Mouse (Mus musculus) T-helper 1 cell (primary cell): ENCODE data around the gene Prpf6.

Experiments used
- in situ Hi-C: fragments of 300-600 bp; cut with MboI, MseI; formaldehyde crosslinking; loops from one replicate; pipeline ENCODE4 v1.15.1; 2025; ENCODE audit warnings: high pct_unique_total_duplicates

The Prpf6 gene

DNA sequence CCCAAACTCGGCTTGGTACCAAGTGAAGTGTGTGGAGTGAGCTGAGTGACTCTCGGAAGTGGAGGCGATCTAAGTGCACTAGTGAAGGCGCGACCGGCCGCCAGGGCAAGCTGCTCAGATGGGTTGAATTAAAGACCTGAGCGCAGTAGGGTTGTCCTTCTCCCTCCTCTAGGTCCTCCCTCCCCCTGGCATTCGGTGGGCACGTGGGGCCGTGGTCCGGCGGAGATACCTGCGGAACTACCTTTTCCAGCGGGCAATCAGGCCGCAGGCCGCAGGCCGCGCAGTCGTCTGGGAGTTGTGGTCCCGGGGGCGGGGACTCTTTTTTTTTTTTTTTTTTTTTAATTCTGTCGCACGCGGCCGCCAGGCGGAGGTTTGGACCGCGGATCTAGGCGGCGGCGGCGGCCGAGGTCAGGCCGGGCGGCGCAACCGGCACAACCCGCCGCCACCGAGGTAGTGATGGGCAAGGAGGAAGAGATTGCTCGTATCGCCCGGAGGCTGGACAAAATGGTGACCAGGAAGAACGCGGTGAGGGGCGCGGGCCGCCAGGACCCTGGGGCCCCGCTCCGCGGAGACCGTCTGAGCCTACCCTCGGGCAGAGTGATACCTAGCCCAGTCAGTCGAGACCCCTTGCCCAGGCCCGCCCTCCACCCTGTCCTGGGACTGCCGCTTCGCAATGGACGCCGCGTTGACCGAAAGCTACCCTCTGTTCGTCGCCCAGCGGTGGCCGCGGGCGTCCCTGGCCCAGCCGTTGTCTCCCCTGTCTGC lies 88.5 kb downstream of the Prpf6 start, which contains the start of gene Tcea2:
Gene Tcea2 (plus strand): TSS at position 360 of the 765 bp plus-strand sequence.
- in situ Hi-C loops = no loop called here

DNA sequence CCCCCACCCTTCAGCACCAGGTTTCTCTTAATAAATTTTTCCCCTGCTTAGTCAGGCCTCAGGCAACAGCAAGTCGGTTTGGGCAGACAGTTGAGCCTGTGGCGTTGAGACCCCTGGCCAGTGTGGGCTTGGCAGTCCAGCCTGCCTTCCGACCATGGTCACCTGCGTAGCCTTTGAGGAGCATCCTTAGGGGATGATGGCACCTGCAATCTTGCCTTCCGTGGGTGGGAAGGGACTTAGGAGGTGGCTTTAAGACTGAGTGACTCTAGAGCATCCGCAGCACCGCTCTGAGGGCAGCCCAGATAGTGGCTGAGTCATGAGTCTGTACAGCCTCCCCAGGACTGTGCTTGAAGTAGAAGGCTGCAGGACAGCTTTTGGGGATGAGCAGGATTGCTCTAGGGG lies 89.0 kb downstream of the Prpf6 start:
- in situ Hi-C loops = no loop called here

DNA sequence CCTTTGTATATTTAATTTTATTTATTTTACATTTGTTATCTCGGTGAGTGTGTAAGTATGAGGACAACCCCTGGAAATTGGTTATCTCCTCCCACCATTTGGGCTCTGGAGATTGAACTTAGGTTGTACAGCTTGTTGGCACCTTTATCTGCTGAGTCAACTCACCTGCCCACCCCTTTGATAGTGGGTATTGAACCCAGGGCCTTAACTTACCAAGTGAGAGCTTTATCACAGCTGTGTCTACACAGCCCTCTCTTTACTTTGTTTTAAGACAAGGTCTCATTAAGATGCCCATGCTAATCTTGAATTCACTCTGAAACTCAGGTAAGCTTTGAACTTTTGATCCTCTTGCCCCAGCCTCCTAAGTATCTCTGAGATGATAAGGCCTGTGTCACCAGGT lies 90.3 kb downstream of the Prpf6 start:
- in situ Hi-C loops = no loop called here

DNA sequence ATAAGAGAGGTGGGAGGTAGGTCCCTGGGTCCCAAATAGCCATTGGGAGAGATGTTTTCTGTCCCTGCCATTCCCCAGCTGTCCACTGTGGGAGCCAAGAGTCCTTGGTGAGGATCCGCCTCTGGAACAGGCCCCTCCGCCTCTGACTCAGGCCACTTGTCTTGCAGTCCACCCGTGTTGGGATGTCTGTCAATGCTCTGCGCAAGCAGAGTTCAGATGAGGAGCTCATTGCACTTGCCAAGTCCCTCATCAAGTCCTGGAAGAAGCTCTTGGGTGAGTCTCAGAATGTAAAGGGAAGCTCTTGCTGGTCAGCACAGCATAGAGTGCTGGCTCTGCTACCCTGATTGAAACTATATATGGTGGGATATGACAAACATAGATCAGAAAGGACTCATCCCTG lies 91.7 kb downstream of the Prpf6 start:
- in situ Hi-C loops = no loop called here

DNA sequence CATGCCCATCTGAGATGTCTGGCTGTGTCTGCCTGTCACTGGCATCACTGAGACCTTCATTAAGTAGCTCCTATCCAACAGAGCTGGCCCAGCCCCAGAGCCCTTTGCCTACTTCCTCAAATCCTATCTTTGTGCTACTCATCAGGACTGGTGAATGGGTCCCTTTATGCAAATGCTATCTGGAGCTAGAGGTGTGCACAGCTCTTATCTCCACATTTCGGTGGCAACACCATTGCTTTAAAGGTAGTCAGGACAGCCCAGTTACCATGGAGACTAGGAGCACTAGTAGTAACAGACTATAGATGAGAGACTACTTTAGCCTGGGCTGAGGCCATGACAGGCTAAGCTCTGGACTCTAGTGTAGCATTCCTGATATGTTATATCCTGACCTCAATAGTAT lies 93.0 kb downstream of the Prpf6 start:
- in situ Hi-C loops = no loop called here

DNA sequence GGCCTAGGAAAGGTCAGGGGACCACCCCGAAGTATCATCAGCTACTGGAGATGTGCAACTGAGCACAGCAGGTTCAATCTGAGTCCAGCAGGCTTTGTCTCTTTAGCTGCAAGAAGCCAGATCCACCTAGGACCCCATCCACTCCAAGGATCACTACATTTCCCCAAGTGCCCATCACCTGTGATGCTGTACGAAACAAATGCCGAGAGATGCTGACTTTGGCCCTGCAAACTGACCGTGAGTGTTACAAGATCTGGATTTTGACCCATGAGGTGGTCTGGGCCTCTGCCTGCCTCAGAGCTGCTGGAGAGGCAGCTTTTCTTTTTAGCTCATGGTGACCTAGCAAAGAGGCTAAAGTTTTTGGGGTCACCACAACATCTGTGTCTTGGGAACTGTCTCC lies 94.0 kb downstream of the Prpf6 start:
- in situ Hi-C loops = no loop called here

DNA sequence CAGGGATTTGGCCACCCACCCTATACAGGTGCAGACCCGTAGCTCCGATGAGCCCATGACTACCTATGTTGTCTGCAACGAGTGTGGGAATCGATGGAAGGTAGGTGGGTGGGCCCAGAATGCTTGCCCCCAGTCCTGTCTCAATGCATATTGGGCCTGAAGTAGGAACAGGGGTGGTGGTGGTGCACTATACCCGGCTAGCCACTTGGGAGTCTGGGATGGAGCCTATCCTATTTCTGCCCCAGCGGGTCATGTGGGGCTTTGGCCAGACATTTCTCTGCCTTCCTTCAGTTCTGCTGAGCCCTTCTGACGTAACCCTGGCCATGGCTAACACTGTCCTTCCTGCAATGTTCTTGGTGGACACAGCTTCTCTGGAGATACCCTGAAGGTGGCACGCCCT lies 95.9 kb downstream of the Prpf6 start:
- in situ Hi-C loops = no loop called here

DNA sequence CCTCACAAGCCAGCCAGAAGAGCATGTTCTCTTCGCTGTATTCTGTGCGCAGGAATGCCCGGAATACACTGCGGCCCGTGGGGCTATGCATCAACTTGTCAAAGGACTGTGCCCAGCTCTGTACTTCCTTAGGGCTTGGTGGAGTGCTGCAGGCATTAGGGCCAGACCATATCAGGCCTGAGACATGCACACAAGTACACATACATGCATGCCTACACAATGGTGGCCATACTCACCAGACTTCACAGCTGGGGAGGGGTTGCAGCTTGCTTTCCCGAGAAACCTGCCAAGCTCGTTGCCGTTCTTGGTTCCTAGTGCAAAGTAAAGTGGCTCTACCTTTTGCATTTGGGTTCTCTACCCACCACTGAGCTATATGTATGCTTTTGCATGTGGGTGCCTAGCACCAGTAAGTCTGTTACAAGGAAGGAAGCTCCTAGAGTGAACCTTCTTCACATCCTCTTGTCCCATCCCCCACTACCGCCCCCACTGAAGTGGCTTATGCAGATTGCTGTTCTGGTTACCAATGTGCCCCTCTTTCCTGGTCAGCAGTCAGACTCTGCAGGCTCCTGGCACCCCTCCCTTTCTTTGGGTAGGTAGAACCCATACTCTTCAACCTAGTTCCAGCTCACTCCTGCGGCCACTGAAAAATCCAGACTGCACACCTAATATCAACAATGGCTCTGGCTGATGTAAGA lies 97.9 kb downstream of the Prpf6 start:
- in situ Hi-C loops = loop anchor here (5.0 kb wide), 1 partner anchor 47 kb away; no protein-coding TSS in a partner anchor

DNA sequence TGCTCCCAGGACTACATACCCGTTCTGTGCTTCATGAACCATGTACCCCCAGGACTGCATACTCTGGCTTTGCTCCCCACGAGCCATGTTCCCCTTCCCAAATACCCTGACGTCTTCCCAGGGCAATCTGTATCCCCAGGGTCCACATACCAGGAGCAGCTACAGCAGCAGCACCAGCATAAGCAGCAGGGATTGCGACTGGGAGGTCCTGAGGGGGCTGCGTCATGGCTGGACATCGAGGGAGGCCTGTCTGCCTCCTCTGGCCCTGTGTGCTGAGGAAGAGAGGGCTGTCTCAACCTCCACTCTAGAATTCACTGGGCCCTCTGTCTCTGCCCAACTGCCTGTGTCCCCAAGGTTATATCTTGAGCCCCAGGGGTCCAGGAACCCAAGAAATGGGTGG lies 99.4 kb downstream of the Prpf6 start:
- in situ Hi-C loops = loop anchor here (5.0 kb wide), 1 partner anchor 49 kb away; no protein-coding TSS in a partner anchor

DNA sequence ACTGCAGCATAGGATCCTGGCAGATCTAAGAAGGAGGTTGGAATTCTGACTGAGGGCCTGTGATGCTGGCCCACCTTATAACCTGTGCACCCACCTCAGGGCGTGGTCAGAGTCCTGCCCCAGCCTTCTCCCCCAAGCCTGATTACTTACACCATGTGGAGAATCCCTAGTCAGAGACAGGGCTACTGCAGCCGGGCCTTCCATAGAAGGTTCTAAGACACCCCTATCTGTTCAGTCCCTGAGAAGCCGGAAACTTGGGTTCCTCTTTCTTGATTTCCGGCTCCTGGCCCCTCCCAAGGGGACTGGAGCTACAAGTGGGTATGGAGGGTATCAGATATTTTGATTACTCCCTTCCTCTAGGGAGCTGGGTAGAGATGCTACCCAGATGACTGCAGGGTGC lies 99.9 kb downstream of the Prpf6 start:
- in situ Hi-C loops = loop anchor here (5.0 kb wide), 1 partner anchor 49 kb away; no protein-coding TSS in a partner anchor

DNA sequence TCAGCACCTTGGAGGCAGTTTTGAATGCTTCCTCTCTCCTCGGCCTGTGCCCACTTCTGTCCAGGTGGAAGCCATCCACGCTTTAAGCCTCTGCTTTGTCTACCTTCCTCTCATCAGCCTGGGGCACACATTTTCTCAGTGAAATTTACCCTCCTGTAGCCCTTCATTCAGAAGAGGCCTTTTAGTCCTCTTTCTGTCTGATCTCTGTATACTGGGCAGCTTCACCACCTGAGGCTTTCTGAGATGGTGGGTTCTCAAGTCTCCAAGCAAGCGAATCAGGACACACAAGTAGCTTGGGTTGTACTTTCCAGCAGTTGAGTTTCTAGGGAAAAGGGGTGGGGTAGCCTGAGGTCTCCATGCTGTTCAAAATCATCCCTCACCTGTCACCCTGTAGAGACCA lies 100.6 kb downstream of the Prpf6 start:
- in situ Hi-C loops = loop anchor here (5.0 kb wide), 1 partner anchor 50 kb away; no protein-coding TSS in a partner anchor

DNA sequence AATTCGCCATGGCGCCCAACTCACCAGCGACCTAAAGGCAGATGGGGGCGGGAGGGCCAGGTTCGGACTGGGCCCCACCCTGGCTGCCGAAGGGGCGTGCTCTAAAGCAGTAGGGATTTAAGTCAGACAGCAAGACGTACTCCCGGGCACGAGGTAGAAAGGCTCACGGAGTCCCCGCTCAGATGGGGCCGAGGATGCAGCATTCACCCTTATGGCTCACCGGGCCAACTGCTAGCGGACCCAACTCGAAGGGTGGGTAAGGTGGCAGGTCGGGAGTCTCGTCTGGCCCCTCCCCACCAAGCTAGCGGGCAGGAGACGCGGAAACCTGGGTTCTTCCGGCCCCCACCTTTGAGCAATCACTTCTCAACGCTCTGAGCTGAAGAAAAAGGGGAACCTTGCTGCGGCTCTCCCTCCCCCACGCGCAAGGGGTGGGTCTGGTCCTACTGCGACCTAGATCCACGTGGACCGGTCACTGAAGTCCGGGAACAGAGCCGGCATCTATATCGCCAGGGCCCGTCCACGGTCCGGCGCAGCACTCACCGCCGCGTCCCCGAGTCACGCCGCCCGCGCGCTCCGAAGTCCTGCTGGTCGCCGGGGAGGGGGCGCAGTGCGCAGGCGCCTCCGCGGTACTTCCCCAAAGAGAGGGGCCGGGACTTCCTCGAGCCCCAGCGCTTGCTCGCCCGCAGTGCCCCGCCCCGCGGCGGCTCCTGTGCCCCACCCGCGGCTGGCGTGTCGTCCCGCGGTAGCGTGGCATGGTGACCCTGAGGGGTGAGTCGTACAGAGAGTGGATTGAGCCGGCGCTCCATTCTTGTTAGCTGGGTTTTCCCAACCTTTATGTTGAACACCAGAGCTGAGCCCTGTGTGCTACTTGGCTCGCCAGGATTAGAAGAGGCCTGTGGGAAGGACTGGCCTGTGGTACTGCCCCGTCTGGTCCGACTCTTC lies 101.9 kb downstream of the Prpf6 start, which contains the start of gene Rgs19:
Gene Rgs19 (minus strand): TSS at position 639 of the 942 bp plus-strand sequence.
- in situ Hi-C loops = loop anchor here (5.0 kb wide), 1 partner anchor 51 kb away; no protein-coding TSS in a partner anchor

DNA sequence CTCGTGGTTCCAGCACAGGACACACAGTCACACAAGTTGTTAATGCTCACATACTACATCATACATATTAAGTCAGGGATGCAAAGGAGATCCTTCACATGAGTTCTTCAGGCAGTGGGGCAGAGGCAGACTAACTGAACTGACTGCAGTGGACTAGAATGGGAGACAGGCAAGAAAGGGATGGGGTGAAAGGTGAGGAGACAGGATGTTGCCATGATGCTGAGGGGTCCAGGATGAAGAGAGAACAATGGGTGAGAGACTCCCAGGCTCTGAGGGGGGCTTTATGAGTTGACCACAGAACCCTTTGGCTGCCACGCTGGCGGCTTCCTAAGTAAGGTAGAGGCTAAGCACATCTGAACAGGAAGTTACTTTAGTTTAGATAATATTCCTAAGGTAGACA lies 102.9 kb downstream of the Prpf6 start:
- in situ Hi-C loops = loop anchor here (5.0 kb wide), 1 partner anchor 52 kb away; no protein-coding TSS in a partner anchor

DNA sequence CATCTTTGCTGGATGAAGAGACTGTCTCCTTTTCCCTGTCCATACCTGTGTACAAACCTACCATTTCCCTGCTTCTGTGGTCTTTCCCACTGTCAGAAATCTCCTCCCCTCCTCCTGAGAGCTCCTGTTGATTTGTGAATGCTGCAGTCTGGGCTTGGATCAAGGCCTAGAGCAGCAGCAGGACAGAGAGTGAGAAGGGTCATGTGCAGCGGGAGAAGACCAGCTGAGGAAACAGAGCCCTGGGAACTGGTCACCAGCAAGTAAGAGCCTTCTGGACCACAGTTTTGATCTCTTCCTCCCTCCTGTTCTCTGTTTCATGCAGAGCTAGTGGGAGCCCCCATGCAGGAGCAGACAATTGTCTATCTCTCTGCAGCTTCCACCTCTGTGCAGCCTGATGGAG lies 104.1 kb downstream of the Prpf6 start:
- in situ Hi-C loops = no loop called here

DNA sequence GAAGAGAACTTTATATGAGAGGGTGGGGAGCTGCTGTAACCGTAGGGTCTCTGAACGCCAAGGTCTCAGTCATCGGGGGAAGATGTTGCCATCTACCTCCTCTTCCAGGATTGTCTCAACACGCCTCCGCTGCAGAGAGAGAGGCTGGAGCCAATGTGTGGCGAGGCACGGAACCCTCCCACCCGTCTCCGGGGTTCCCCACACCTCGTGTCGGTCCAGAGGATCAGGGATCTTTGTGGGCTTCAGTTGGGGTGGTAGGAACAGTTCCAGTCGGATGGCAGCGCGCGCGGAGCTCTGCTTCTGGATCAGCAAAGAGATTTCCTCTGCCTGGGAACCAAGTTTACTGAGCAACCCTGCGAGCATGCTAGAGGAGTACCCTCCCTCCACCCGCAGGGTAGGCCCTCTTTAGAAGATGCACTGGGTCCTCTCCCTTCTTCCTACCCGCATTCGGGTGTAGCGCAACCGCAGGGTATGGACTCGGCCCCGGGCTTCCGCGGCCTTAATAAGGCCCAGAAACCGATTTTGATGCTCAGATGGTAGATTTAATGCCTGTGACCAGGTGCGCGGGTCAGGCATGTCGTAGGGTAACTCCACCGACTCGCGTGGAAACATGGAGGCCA lies 105.2 kb downstream of the Prpf6 start:
- in situ Hi-C loops = no loop called here

DNA sequence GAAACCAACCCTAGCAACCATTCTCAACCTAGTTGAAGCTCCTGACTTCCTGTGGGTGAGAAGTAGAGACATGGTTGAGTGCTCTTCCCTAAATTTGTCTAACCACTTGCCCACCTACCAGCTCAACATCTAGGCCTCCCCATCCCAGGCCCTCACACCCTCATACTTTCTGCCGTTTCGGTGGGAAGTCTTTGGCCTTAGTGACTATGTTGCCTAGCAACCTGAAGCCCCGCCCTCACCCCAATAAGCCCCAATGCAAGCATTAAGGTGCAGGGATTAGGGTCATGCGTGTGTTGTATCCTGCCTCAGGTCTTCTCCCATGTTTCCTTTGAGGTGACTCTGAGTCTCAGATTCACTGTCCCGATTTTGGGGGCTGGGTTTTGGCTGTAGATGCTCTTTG lies 106.6 kb downstream of the Prpf6 start, which contains the start of gene Lkaaear1:
Gene Lkaaear1 (minus strand): TSS at position 202 of the 400 bp plus-strand sequence.
- in situ Hi-C loops = no loop called here
